Mouse (Mus musculus): ENCODE measurements at regions not wholly inside any gene's neighbourhood (a gene's known extent, or its start where the extent isn't known, plus 50 kb on each side); places are given as distances from the start of the nearest gene placed in this dataset.

DNA sequence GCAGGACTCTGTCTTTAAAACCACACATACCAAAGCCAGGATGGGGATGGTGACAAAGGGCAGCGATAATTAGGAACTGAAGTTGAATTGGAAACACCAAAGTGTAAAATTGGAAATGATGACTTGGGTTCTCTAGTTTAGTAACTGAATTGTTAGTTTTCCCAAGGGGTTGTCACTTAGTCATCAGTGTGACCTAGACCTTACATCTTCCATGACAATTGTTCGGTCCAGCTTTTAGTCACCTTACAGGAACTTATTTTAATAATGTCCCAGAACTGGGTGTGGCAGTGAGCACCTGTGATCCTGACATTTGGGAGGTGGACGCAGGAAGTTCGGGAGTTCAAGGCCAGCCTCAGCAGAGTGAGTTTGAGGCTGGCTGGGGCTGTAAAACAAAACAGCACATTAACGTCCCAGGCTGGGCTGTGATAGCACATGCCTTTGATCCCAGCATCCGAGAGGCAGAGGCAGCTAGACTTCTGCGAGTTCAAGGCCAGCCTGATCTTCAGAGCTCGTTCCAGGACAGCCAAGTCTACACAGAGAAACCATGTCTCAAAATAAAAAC is 81.9 kb upstream of the Hes1 start:
- TF ChIP-seq CTCF (IDR thresholded peaks at IDR 0.05; ENCODE audit: borderline replicate concordance, extremely low read depth, insufficient read depth, insufficient read length): no peak
- TF ChIP-seq POLR2A (IDR thresholded peaks at IDR 0.05; ENCODE audit: borderline replicate concordance, extremely low read depth, insufficient read depth, insufficient read length, poor library complexity, severe bottlenecking): no peak

All from brain, embryonic 14.5 days (tissue).